Mouse (Mus musculus): ENCODE results near the gene 4931422A03Rik. TPM values are rescaled to one million over a fixed set of nuclear protein-coding genes. Genes with fewer than 3 reads are reported as not detected.
"Not testable (repeated sequence)": the region's sequence is repeated elsewhere in the genome, so short reads cannot be mapped to it uniquely, and the experiment has no call there.

Gene 4931422A03Rik
- polyA plus RNA-seq, 1 experiment from 2014 or later, result 3.3 TPM

DNA sequence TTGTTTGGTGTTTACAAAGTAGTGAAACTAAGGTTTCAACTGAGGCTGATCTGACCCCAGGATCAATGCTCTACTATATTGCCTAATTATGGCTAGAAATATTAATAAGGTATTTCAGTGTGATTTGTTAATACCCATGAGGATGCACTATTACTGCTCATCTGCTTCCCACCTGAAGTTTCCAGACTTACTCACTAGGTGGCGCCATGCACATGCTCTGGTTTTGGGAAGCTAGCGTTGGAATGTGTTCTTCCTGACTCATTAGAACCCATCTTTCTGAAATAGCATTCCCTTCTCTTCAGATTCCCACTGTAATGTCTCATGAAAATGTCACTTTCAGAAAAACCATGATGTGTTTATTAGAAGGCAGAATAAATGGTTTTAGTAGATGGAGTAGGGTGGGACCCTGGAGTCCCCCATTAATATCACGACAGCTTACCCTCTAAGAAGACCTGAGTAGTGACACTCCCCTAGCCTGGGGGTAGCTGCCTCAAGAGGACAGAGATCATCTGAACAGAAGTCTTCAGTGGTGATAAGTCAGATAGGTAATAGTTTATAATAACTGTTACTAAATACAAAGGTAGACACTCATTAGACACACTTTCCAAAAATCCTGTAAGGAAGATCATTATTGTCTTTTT is 6.8 kb upstream of the 4931422A03Rik start:
- 31% methylated on average over 3 of the region's 3 CpGs for WGBS
- H3K36me3 ChIP-seq (ENCODE audit: control insufficient read depth, insufficient read depth, low read length), result peaks cover 15% of the 10 kb centered on the region
- no peak overlapping the region for H3K9ac ChIP-seq (replicated peaks; ENCODE audit: low read depth, low read length)
- no peak overlapping the region for H3K4me2 ChIP-seq (ENCODE audit: low read depth, low read length)
- ATAC-seq (ENCODE audit: low read depth), result peak; percentile 41; the same call in 1 of the 2 replicates
- H3K27me3 ChIP-seq (ENCODE audit: control insufficient read depth, insufficient read depth, low read length), result no peaks in the 10 kb centered on the region
- H3K9me3 ChIP-seq (ENCODE audit: control insufficient read depth, low read length), result no peaks in the 10 kb centered on the region
- no peak overlapping the region for H3K4me3 ChIP-seq (ENCODE audit: low read depth, low read length)
- no peak overlapping the region for H3K27ac ChIP-seq (ENCODE audit: low read depth, low read length)
- 0 out of 2 replicates have a peak, but pooled peaks cover 4% of the 10 kb centered on the region for H3K4me1 ChIP-seq (ENCODE audit: control insufficient read depth, insufficient read depth, low read length)

DNA sequence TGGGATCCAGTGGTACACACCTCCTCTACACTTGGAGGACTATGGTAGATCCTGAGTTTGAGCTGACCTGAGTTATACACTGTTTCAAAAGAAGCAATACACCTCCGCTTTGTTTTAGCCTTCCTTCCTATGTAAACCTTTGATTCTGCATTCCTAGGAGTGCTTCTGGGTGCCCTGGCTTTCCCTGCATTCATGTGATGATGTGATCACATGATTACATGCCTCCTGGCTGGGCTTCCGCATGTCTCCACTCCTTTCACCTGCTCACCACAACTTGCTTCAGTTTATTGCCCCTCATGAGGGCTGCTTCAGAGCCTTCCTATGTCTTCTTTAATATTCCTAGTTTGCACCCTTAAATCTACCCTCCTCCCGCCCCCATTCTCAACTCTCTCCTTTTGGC is 3.9 kb upstream of the 4931422A03Rik start:
- H3K27me3 ChIP-seq (ENCODE audit: control insufficient read depth, insufficient read depth, low read length), result peaks cover 4% of the 10 kb centered on the region; the same call in 1 of the 2 replicates
- H3K9ac ChIP-seq (replicated peaks; ENCODE audit: low read depth, low read length), result no peak overlapping the region
- peaks cover 15% of the 10 kb centered on the region for H3K4me1 ChIP-seq (ENCODE audit: control insufficient read depth, insufficient read depth, low read length)
- 79% methylated on average over 3 of the region's 3 CpGs for WGBS
- no peak overlapping the region for H3K27ac ChIP-seq (ENCODE audit: low read depth, low read length)
- peaks cover 10% of the 10 kb centered on the region for H3K36me3 ChIP-seq (ENCODE audit: control insufficient read depth, insufficient read depth, low read length)
- no peak overlapping the region for H3K4me3 ChIP-seq (ENCODE audit: low read depth, low read length)
- H3K4me2 ChIP-seq (ENCODE audit: low read depth, low read length), result no peak overlapping the region
- no peaks in the 10 kb centered on the region for H3K9me3 ChIP-seq (ENCODE audit: control insufficient read depth, low read length)
- no peak for ATAC-seq (ENCODE audit: low read depth)

- Histone ChIP-seq H3K4me3 (ENCODE audit: low read depth, low read length) (no peak overlapping the region), H3K9ac (replicated peaks; ENCODE audit: low read depth, low read length) (no peak overlapping the region), H3K4me2 (ENCODE audit: low read depth, low read length) (no peak overlapping the region), H3K27ac (ENCODE audit: low read depth, low read length) (no peak overlapping the region), H3K4me1 (ENCODE audit: control insufficient read depth, insufficient read depth, low read length) (peaks cover 15% of the 10 kb centered on the region), H3K9me3 (ENCODE audit: control insufficient read depth, low read length) (no peaks in the 10 kb centered on the region), H3K27me3 (ENCODE audit: control insufficient read depth, insufficient read depth, low read length) (peaks cover 4% of the 10 kb centered on the region; the same call in 1 of the 2 replicates), H3K36me3 (ENCODE audit: control insufficient read depth, insufficient read depth, low read length) (0 out of 2 replicates have a peak, but pooled peaks cover 2% of the 10 kb centered on the region)
- 93% methylated on average over 3 of the region's 3 CpGs for WGBS
- no peak for ATAC-seq (ENCODE audit: low read depth)
Measured at GRCm38 (mm10) chr2:104030381-104030780, 2.2 kb upstream of the 4931422A03Rik start.

- Histone ChIP-seq H3K4me3 (ENCODE audit: low read depth, low read length) (peak overlapping the region; percentile 91; the same call in 1 of the 2 replicates), H3K27me3 (ENCODE audit: control insufficient read depth, insufficient read depth, low read length) (peaks cover 4% of the 10 kb centered on the region; the same call in 1 of the 2 replicates), H3K9me3 (ENCODE audit: control insufficient read depth, low read length) (no peaks in the 10 kb centered on the region), H3K4me1 (ENCODE audit: control insufficient read depth, insufficient read depth, low read length) (peaks cover 15% of the 10 kb centered on the region), H3K9ac (replicated peaks; ENCODE audit: low read depth, low read length) (peak overlapping the region; percentile 95; the same call in 1 of the 2 replicates), H3K36me3 (ENCODE audit: control insufficient read depth, insufficient read depth, low read length) (0 out of 2 replicates have a peak, but pooled peaks cover 2% of the 10 kb centered on the region), H3K4me2 (ENCODE audit: low read depth, low read length) (peak overlapping the region; percentile 78), H3K27ac (ENCODE audit: low read depth, low read length) (no peak overlapping the region)
- 73% methylated on average over 2 of the region's 2 CpGs for WGBS
- no peak for ATAC-seq (ENCODE audit: low read depth)
Measured at GRCm38 (mm10) chr2:104029074-104029473, 913 bp upstream of the 4931422A03Rik start.

DNA sequence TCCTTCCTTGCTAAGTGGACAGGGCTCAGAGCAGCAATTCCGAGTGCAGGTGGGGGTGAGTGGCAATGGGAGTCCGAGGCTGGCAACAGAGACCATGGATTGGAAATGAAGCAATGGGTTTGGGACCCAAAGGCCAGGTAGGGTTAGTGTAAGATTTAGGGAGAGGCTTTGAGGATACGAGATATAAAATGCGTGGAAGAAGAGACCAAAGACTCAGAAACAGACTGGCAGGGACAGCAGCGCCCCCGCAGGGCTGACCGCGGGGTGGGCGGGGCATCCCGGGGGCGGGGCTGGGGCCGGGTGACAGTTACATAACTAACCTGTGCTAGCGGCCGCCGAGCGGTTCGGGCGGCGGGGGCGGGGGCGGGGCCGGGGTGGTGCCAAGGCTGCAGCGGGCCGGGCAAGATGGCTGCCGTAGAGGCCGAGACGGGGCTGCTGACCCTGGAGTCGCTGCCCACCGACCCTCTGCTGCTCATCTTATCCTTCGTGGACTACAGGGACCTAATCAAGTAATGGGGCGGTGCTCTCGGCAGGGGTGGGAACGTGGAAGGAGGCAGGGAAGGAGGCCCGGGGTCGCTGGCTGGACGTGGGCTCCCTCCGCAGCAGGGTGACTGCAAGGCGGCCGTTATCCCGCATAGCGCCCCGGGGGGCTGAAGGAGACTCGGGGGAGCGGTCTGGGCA is 563 bp downstream of the 4931422A03Rik start, which contains the start of gene Fbxo3:
Fbxo3 (plus strand) TSS at position 264 of the 681 bp plus-strand sequence.
- under 1% methylated on average over 37 of the region's 44 CpGs for WGBS

GRCm38 (mm10) chr2:104024656-104025055 is 3.5 kb downstream of the 4931422A03Rik start:
- H3K27me3 ChIP-seq (ENCODE audit: control insufficient read depth, insufficient read depth, low read length), result peaks cover 4% of the 10 kb centered on the region; the same call in 1 of the 2 replicates
- WGBS, result 90% methylated on average over 4 of the region's 4 CpGs
- no peak overlapping the region for H3K9ac ChIP-seq (replicated peaks; ENCODE audit: low read depth, low read length)
- no peak overlapping the region for H3K27ac ChIP-seq (ENCODE audit: low read depth, low read length)
- no peak for ATAC-seq (ENCODE audit: low read depth)
- no peak overlapping the region for H3K4me3 ChIP-seq (ENCODE audit: low read depth, low read length)
- H3K36me3 ChIP-seq (ENCODE audit: control insufficient read depth, insufficient read depth, low read length), result no peaks in the 10 kb centered on the region
- H3K4me2 ChIP-seq (ENCODE audit: low read depth, low read length), result no peak overlapping the region
- H3K4me1 ChIP-seq (ENCODE audit: control insufficient read depth, insufficient read depth, low read length), result peaks cover 9% of the 10 kb centered on the region
- no peaks in the 10 kb centered on the region for H3K9me3 ChIP-seq (ENCODE audit: control insufficient read depth, low read length)

More for the DNA sequence above, 563 bp downstream of the 4931422A03Rik start, which contains the start of gene Fbxo3:
- H3K36me3 ChIP-seq (ENCODE audit: control insufficient read depth, insufficient read depth, low read length), result no peaks in the 10 kb centered on the region
- H3K27ac ChIP-seq (ENCODE audit: low read depth, low read length), result peak within 1 kb of the TSS; percentile 57
- peaks cover 15% of the 10 kb centered on the region for H3K4me1 ChIP-seq (ENCODE audit: control insufficient read depth, insufficient read depth, low read length)
- peak within 1 kb of the TSS; percentile 78 for H3K4me2 ChIP-seq (ENCODE audit: low read depth, low read length)
- H3K9me3 ChIP-seq (ENCODE audit: control insufficient read depth, low read length), result no peaks in the 10 kb centered on the region
- peaks cover 4% of the 10 kb centered on the region; the same call in 1 of the 2 replicates for H3K27me3 ChIP-seq (ENCODE audit: control insufficient read depth, insufficient read depth, low read length)
- peak; percentile 97 for ATAC-seq (ENCODE audit: low read depth)
- H3K4me3 ChIP-seq (ENCODE audit: low read depth, low read length), result peak within 1 kb of the TSS; percentile 91
- peak within 1 kb of the TSS; percentile 95 for H3K9ac ChIP-seq (replicated peaks; ENCODE audit: low read depth, low read length)

- Histone ChIP-seq H3K4me1 (ENCODE audit: control insufficient read depth, insufficient read depth, low read length) (no peaks in the 10 kb centered on the region), H3K4me3 (ENCODE audit: low read depth, low read length) (no peak overlapping the region), H3K36me3 (ENCODE audit: control insufficient read depth, insufficient read depth, low read length) (no peaks in the 10 kb centered on the region), H3K4me2 (ENCODE audit: low read depth, low read length) (no peak overlapping the region), H3K9ac (replicated peaks; ENCODE audit: low read depth, low read length) (no peak overlapping the region), H3K27ac (ENCODE audit: low read depth, low read length) (no peak overlapping the region), H3K27me3 (ENCODE audit: control insufficient read depth, insufficient read depth, low read length) (peaks cover 4% of the 10 kb centered on the region; the same call in 1 of the 2 replicates), H3K9me3 (ENCODE audit: control insufficient read depth, low read length) (no peaks in the 10 kb centered on the region)
- ATAC-seq (ENCODE audit: low read depth), result no peak
- 84% methylated on average over 7 of the region's 7 CpGs for WGBS
Measured at GRCm38 (mm10) chr2:104023096-104023495, 5.1 kb downstream of the 4931422A03Rik start.

- WGBS, result 90% methylated on average over 3 of the region's 3 CpGs
Measured at GRCm38 (mm10) chr2:104008853-104009252, 19.3 kb downstream of the 4931422A03Rik start.

More at GRCm38 (mm10) chr2:104008853-104009252, 19.3 kb downstream of the 4931422A03Rik start:
- not testable (repeated sequence) for H3K36me3 ChIP-seq (ENCODE audit: control insufficient read depth, insufficient read depth, low read length); H3K27me3 ChIP-seq (ENCODE audit: control insufficient read depth, insufficient read depth, low read length); H3K4me2 ChIP-seq (ENCODE audit: low read depth, low read length); H3K27ac ChIP-seq (ENCODE audit: low read depth, low read length); H3K9ac ChIP-seq (replicated peaks; ENCODE audit: low read depth, low read length); H3K9me3 ChIP-seq (ENCODE audit: control insufficient read depth, low read length); ATAC-seq (ENCODE audit: low read depth); H3K4me3 ChIP-seq (ENCODE audit: low read depth, low read length); H3K4me1 ChIP-seq (ENCODE audit: control insufficient read depth, insufficient read depth, low read length)

All from neural tube, embryonic 14.5 days (tissue).